Comparison of ENCODE assay signal across 16 mouse cellular contexts in genomic region chr1:187077352-187077751, GRCm38 (mm10).
DNase-seq lines count a peak whose midpoint lies in the region; ATAC-seq lines count a peak whose summit lies in the region.
"Had no signal": no experiment of that assay in that cellular context is flagged by ENCODE, and none has a peak within 500 bp of the region (broad histone marks: within the 10 kb centered on the region; RNA-seq: fewer than 3 reads in every experiment).

No protein-coding gene starts in this region.

- no peak overlapping the region for H3K27ac ChIP-seq in embryonic facial prominence, embryonic 14.5 days (replicated peaks; ENCODE audit: low read depth, low read length)
- H3K27ac ChIP-seq in embryonic facial prominence, embryonic 10.5 days (replicated peaks): no peak overlapping the region
- H3K27ac ChIP-seq in midbrain, embryonic 11.5 days (ENCODE audit: low read depth, low read length): no peak overlapping the region
- no peak overlapping the region for H3K27ac ChIP-seq in midbrain, embryonic 13.5 days
- no peak overlapping the region for H3K27ac ChIP-seq in hindbrain, embryonic 16.5 days (ENCODE audit: low read depth, low read length)
- H3K27ac ChIP-seq: hindbrain, embryonic 15.5 days; macrophage had no signal

- no peak overlapping the region for H3K4me3 ChIP-seq in embryonic facial prominence, embryonic 14.5 days (ENCODE audit: low read depth, low read length)
- H3K4me3 ChIP-seq in embryonic facial prominence, embryonic 10.5 days: no peak overlapping the region
- H3K4me3 ChIP-seq in midbrain, embryonic 11.5 days (ENCODE audit: low read depth, low read length): no peak overlapping the region
- H3K4me3 ChIP-seq in midbrain, embryonic 13.5 days (replicated peaks): no peak overlapping the region
- no peak overlapping the region for H3K4me3 ChIP-seq in hindbrain, embryonic 16.5 days (ENCODE audit: low read length)
- H3K4me3 ChIP-seq: hindbrain, embryonic 15.5 days had no signal

- no peaks in the 10 kb centered on the region for H3K4me1 ChIP-seq in embryonic facial prominence, embryonic 14.5 days (ENCODE audit: control insufficient read depth, insufficient read depth, low read length)
- H3K4me1 ChIP-seq in embryonic facial prominence, embryonic 10.5 days: peaks cover 7% of the 10 kb centered on the region; the same call in 1 of the 2 replicates
- H3K4me1 ChIP-seq in midbrain, embryonic 11.5 days (ENCODE audit: control insufficient read depth, insufficient read depth, low read length): no peaks in the 10 kb centered on the region; the same call in 1 of the 2 replicates
- H3K4me1 ChIP-seq in midbrain, embryonic 13.5 days (replicated peaks): peaks cover 14% of the 10 kb centered on the region
- peaks cover 3% of the 10 kb centered on the region; the same call in 1 of the 2 replicates for H3K4me1 ChIP-seq in hindbrain, embryonic 16.5 days (ENCODE audit: control insufficient read depth, insufficient read depth, low read depth, low read length)

- H3K36me3 ChIP-seq in embryonic facial prominence, embryonic 14.5 days (ENCODE audit: control insufficient read depth, insufficient read depth, low read length): no peaks in the 10 kb centered on the region
- H3K36me3 ChIP-seq in embryonic facial prominence, embryonic 10.5 days (replicated peaks): no peaks in the 10 kb centered on the region
- no peaks in the 10 kb centered on the region for H3K36me3 ChIP-seq in midbrain, embryonic 11.5 days (ENCODE audit: control insufficient read depth, insufficient read depth, low read length)
- no peaks in the 10 kb centered on the region for H3K36me3 ChIP-seq in midbrain, embryonic 13.5 days
- no peaks in the 10 kb centered on the region for H3K36me3 ChIP-seq in hindbrain, embryonic 16.5 days (ENCODE audit: control insufficient read depth, insufficient read depth, low read length)
- H3K36me3 ChIP-seq: hindbrain, embryonic 15.5 days had no signal

- H3K9me3 ChIP-seq in embryonic facial prominence, embryonic 14.5 days (ENCODE audit: control insufficient read depth, low read length): 0 out of 2 replicates have a peak, but pooled peaks cover 5% of the 10 kb centered on the region
- H3K9me3 ChIP-seq in embryonic facial prominence, embryonic 10.5 days: peaks cover 5% of the 10 kb centered on the region; the same call in 1 of the 2 replicates
- H3K9me3 ChIP-seq in midbrain, embryonic 11.5 days (ENCODE audit: control insufficient read depth, low read length): no peaks in the 10 kb centered on the region
- H3K9me3 ChIP-seq in midbrain, embryonic 13.5 days: no peaks in the 10 kb centered on the region
- 0 out of 2 replicates have a peak, but pooled peaks cover 3% of the 10 kb centered on the region for H3K9me3 ChIP-seq in hindbrain, embryonic 16.5 days (ENCODE audit: control insufficient read depth, low read length)
- H3K9me3 ChIP-seq: hindbrain, embryonic 15.5 days had no signal

- 47% methylated on average over 9 of the region's 9 CpGs for WGBS in embryonic facial prominence, embryonic 14.5 days
- 56% methylated on average over 9 of the region's 9 CpGs for WGBS in embryonic facial prominence, embryonic 10.5 days
- WGBS in midbrain, embryonic 11.5 days: 65% methylated on average over 9 of the region's 9 CpGs
- 49% methylated on average over 9 of the region's 9 CpGs for WGBS in midbrain, embryonic 13.5 days
- WGBS in hindbrain, embryonic 16.5 days: 26% methylated on average over 9 of the region's 9 CpGs

- ATAC-seq in embryonic facial prominence, embryonic 14.5 days (ENCODE audit: low read depth): peak; percentile 60; the same call in 1 of the 2 replicates
- ATAC-seq in midbrain, embryonic 11.5 days (ENCODE audit: low FRiP score): 0 out of 2 replicates have a peak, but pooled peaks have one; percentile 46
- ATAC-seq in midbrain, embryonic 13.5 days: no peak
- 0 out of 2 replicates have a peak, but pooled peaks have one; percentile 70 for ATAC-seq in hindbrain, embryonic 16.5 days
- ATAC-seq: Patski had no signal

- H3K9ac ChIP-seq in embryonic facial prominence, embryonic 14.5 days (ENCODE audit: low read depth, low read length): no peak overlapping the region
- H3K9ac ChIP-seq in midbrain, embryonic 11.5 days (ENCODE audit: low read length): no peak overlapping the region
- no peak overlapping the region for H3K9ac ChIP-seq in midbrain, embryonic 13.5 days (replicated peaks)
- H3K9ac ChIP-seq in hindbrain, embryonic 16.5 days (ENCODE audit: low read depth, low read length): no peak overlapping the region
- H3K9ac ChIP-seq: hindbrain, embryonic 15.5 days had no signal

- peak; percentile 58 for DNase-seq in embryonic facial prominence, embryonic 14.5 days (ENCODE audit: low spot score)
- no peak for DNase-seq in embryonic facial prominence, embryonic 10.5 days (ENCODE audit: low spot score)
- no peak for DNase-seq in midbrain, embryonic 11.5 days (ENCODE audit: low spot score, missing footprints)
- peak; percentile 88 for DNase-seq in retina, embryonic 14.5 days (ENCODE audit: low spot score)
- no peak for DNase-seq in urinary bladder, adult 2 months (ENCODE audit: low spot score)
- DNase-seq in left cerebral cortex, adult 18-20 months (ENCODE audit: low spot score in 2 of 2): no peak
- DNase-seq: B cell, adult 2 months; kidney, adult 8-10 months; liver; lung, adult 18-20 months; right cerebral cortex, postnatal 4 days had no signal

- H3K4me2 ChIP-seq in embryonic facial prominence, embryonic 14.5 days (ENCODE audit: low read depth, low read length): no peak overlapping the region
- H3K4me2 ChIP-seq in midbrain, embryonic 11.5 days: no peak overlapping the region
- H3K4me2 ChIP-seq in midbrain, embryonic 13.5 days (replicated peaks): no peak overlapping the region
- H3K4me2 ChIP-seq in hindbrain, embryonic 16.5 days (ENCODE audit: low read length): no peak overlapping the region
- H3K4me2 ChIP-seq: hindbrain, embryonic 15.5 days had no signal

- no peaks in the 10 kb centered on the region for H3K27me3 ChIP-seq in embryonic facial prominence, embryonic 14.5 days (replicated peaks; ENCODE audit: control insufficient read depth, insufficient read depth, low read length)
- H3K27me3 ChIP-seq in embryonic facial prominence, embryonic 10.5 days (replicated peaks; ENCODE audit: low read depth, poor library complexity, severe bottlenecking): no peaks in the 10 kb centered on the region
- H3K27me3 ChIP-seq in midbrain, embryonic 11.5 days (ENCODE audit: control insufficient read depth, insufficient read depth, low read length): no peaks in the 10 kb centered on the region
- H3K27me3 ChIP-seq in midbrain, embryonic 13.5 days: no peaks in the 10 kb centered on the region
- no peaks in the 10 kb centered on the region for H3K27me3 ChIP-seq in hindbrain, embryonic 16.5 days (replicated peaks; ENCODE audit: control insufficient read depth, insufficient read depth, low read length)
- H3K27me3 ChIP-seq: Patski had no signal

Comparison
In these comparisons a context has a peak if more than half of its experiments do, and no peak if none do; other contexts are left out.
1. DNase-seq: peak in embryonic facial prominence, embryonic 14.5 days (single experiment) and retina, embryonic 14.5 days (single experiment); none in embryonic facial prominence, embryonic 10.5 days (single experiment), midbrain, embryonic 11.5 days (single experiment), urinary bladder, adult 2 months (single experiment) and left cerebral cortex, adult 18-20 months (0 of 2).